Mouse (Mus musculus) midbrain, embryonic 10.5 days (tissue): ENCODE results near the gene Emx1. TPM values are rescaled to one million over a fixed set of nuclear protein-coding genes. Genes with fewer than 3 reads are reported as not detected.

Experiments used
- DNase-seq: peaks from one replicate; pipeline ENCODE4 v3.0.0-alpha.2; 2017; ENCODE audit warnings: low spot score
- H3K27ac ChIP-seq: fragments of 300-500 bp; sonication (generic); replicated peaks from 2 replicates; pipeline ENCODE4 v1.5.1; 2016; ENCODE audit warnings: mild to moderate bottlenecking
- H3K27me3 ChIP-seq: fragments of 300-500 bp; sonication (generic); 2 replicates; pipeline ENCODE4 v1.6.1; 2016; ENCODE audit warnings: low read depth, mild to moderate bottlenecking; ENCODE audit not compliant: poor library complexity, severe bottlenecking
- H3K36me3 ChIP-seq: fragments of 300-500 bp; sonication (generic); 2 replicates; pipeline ENCODE4 v1.6.1; 2016; ENCODE audit warnings: mild to moderate bottlenecking, moderate library complexity
- H3K4me1 ChIP-seq: fragments of 300-500 bp; sonication (generic); 2 replicates; pipeline ENCODE4 v1.6.1; 2016
- H3K4me3 ChIP-seq: fragments of 300-500 bp; sonication (generic); 2 replicates; pipeline ENCODE4 v1.5.1; 2016; ENCODE audit warnings: mild to moderate bottlenecking, moderate library complexity
- H3K9me3 ChIP-seq: fragments of 300-500 bp; sonication (generic); replicated peaks from 2 replicates; pipeline ENCODE4 v1.6.1; 2016; ENCODE audit warnings: mild to moderate bottlenecking
- WGBS: fragments of 180-500 bp; shearing (Covaris S2); methylation state at CpG from one replicate; pipeline ENCODE4 v1.1.7; 2016; 5-methylcytosine and 5-hydroxymethylcytosine counted together
- polyA plus RNA-seq: library from polyadenylated mRNA; unstranded; fragments of >200 nt; fragmentation: Nextera tagmentation; extraction: Ambion mirVana; gene quantifications from 2 replicates; pipeline ENCODE4 v1.2.1, GENCODE M21; 2016

Gene Emx1
- polyA plus RNA-seq, 1 experiment from 2014 or later = 3.5 TPM

GRCm38 (mm10) chr6:85249821-85250220 is 62.6 kb downstream of the Emx1 start:
- no peak for DNase-seq
- 85% methylated on average over 9 of the region's 9 CpGs for WGBS

GRCm38 (mm10) chr6:85250811-85251241 is 63.6 kb downstream of the Emx1 start:
- Histone ChIP-seq H3K36me3 (no peaks in the 10 kb centered on the region), H3K27ac (no peak overlapping the region), H3K27me3 (no peaks in the 10 kb centered on the region), H3K9me3 (no peaks in the 10 kb centered on the region), H3K4me1 (peaks cover 13% of the 10 kb centered on the region), H3K4me3 (no peak overlapping the region)
- 47% methylated on average over 6 of the region's 6 CpGs for WGBS
- no peak for DNase-seq

More at GRCm38 (mm10) chr6:85249821-85250220, 62.6 kb downstream of the Emx1 start:
- H3K9me3 ChIP-seq = no peaks in the 10 kb centered on the region; the same call in 1 of the 2 replicates
- H3K4me3 ChIP-seq = no peak overlapping the region
- peaks cover 4% of the 10 kb centered on the region; the same call in 1 of the 2 replicates for H3K36me3 ChIP-seq
- H3K4me1 ChIP-seq = peaks cover 13% of the 10 kb centered on the region
- H3K27me3 ChIP-seq = no peaks in the 10 kb centered on the region
- H3K27ac ChIP-seq = no peak overlapping the region

GRCm38 (mm10) chr6:85252251-85253058 is 65.2 kb downstream of the Emx1 start:
- no peak overlapping the region for H3K4me3 ChIP-seq
- no peak for DNase-seq
- WGBS = 89% methylated on average over 17 of the region's 17 CpGs
- no peaks in the 10 kb centered on the region for H3K36me3 ChIP-seq
- H3K27me3 ChIP-seq = peaks cover 3% of the 10 kb centered on the region
- H3K4me1 ChIP-seq = peaks cover 13% of the 10 kb centered on the region
- H3K9me3 ChIP-seq = no peaks in the 10 kb centered on the region
- H3K27ac ChIP-seq = no peak overlapping the region

GRCm38 (mm10) chr6:85253275-85253674 is 66.0 kb downstream of the Emx1 start:
- Histone ChIP-seq H3K27ac (no peak overlapping the region), H3K36me3 (no peaks in the 10 kb centered on the region), H3K4me1 (peaks cover 13% of the 10 kb centered on the region), H3K4me3 (no peak overlapping the region), H3K9me3 (no peaks in the 10 kb centered on the region), H3K27me3 (peaks cover 8% of the 10 kb centered on the region)
- WGBS = 76% methylated on average over 3 of the region's 3 CpGs
- no peak for DNase-seq

Other genes starting within 250 kb of the Emx1 start
- 22.8 and 29.2 TPM in 2 replicates for gene Exoc6b, start 117.9 kb upstream of the Emx1 start, polyA plus RNA-seq
- gene Spr, start 49.7 kb upstream of the Emx1 start, polyA plus RNA-seq = 48.5 and 55.7 TPM in 2 replicates
- gene Sfxn5, start 146.0 kb downstream of the Emx1 start, polyA plus RNA-seq = 8.7 and 10.5 TPM in 2 replicates
- gene Rab11fip5, start 187.2 kb downstream of the Emx1 start, polyA plus RNA-seq = 4.2 and 6.4 TPM in 2 replicates
- gene Noto, start 236.4 kb downstream of the Emx1 start, polyA plus RNA-seq = not detected in 2 replicates
- 75.6 and 83.9 TPM in 2 replicates for gene Smyd5, start 244.6 kb downstream of the Emx1 start, polyA plus RNA-seq